ENCODE assay signal across 8 mouse cellular contexts in genomic region chr10:99678096-99678495, GRCm38 (mm10).
A peak's percentile ranks its signal among the peaks of the same experiment; 100 is the strongest.
DNase-seq lines count a peak whose midpoint lies in the region; ATAC-seq and TF ChIP-seq lines count a peak whose summit lies in the region.
"Had no signal": no experiment of that assay in that cellular context is flagged by ENCODE, and none has a peak within 500 bp of the region (broad histone marks: within the 10 kb centered on the region; RNA-seq: fewer than 3 reads in every experiment).

No protein-coding gene starts in this region.

- H3K9me3 ChIP-seq in midbrain, embryonic 16.5 days (replicated peaks; ENCODE audit: control insufficient read depth, low read length, poor library complexity, severe bottlenecking), result no peaks in the 10 kb centered on the region
- H3K9me3 ChIP-seq in midbrain, embryonic 13.5 days, result no peaks in the 10 kb centered on the region
- H3K9me3 ChIP-seq: stomach, embryonic 15.5 days had no signal

- H3K4me3 ChIP-seq in midbrain, embryonic 16.5 days (ENCODE audit: low read depth, low read length), result no peak overlapping the region
- H3K4me3 ChIP-seq in midbrain, embryonic 13.5 days (replicated peaks), result no peak overlapping the region
- H3K4me3 ChIP-seq in left cerebral cortex, adult 2 months, result peak overlapping the region; percentile 24
- H3K4me3 ChIP-seq: stomach, embryonic 15.5 days had no signal

- intact Hi-C loops in left cerebral cortex, adult 2 months (cut with DNase I), result loop anchor here (10.0 kb wide), 1 partner anchor 337 kb away; the partner anchor contains the start of gene Kitl

- H3K9ac ChIP-seq in midbrain, embryonic 16.5 days (ENCODE audit: low read depth, low read length), result no peak overlapping the region
- H3K9ac ChIP-seq in midbrain, embryonic 13.5 days (replicated peaks), result no peak overlapping the region
- H3K9ac ChIP-seq: stomach, embryonic 15.5 days had no signal

- H3K27me3 ChIP-seq in midbrain, embryonic 16.5 days (ENCODE audit: control insufficient read depth, insufficient read depth, low read depth, low read length), result no peaks in the 10 kb centered on the region
- no peaks in the 10 kb centered on the region for H3K27me3 ChIP-seq in midbrain, embryonic 13.5 days
- H3K27me3 ChIP-seq: stomach, embryonic 15.5 days had no signal

- 60% methylated on average over 9 of the region's 9 CpGs for WGBS in midbrain, embryonic 16.5 days
- 72% methylated on average over 9 of the region's 9 CpGs for WGBS in midbrain, embryonic 13.5 days

- TF ChIP-seq CTCF in left cerebral cortex, adult 2 months (IDR thresholded peaks at IDR 0.05), result no peak

- 0 out of 2 replicates have a peak overlapping the region, but pooled peaks have one; percentile 10 for H3K27ac ChIP-seq in midbrain, embryonic 16.5 days (ENCODE audit: low read length)
- no peak overlapping the region for H3K27ac ChIP-seq in midbrain, embryonic 13.5 days
- H3K27ac ChIP-seq in left cerebral cortex, adult 2 months, result peak overlapping the region; percentile 84
- H3K27ac ChIP-seq: stomach, embryonic 15.5 days had no signal

- H3K4me1 ChIP-seq in midbrain, embryonic 16.5 days (ENCODE audit: control insufficient read depth, insufficient read depth, low read length), result peaks cover 4% of the 10 kb centered on the region; the same call in 1 of the 2 replicates
- peaks cover 9% of the 10 kb centered on the region; the same call in 1 of the 2 replicates for H3K4me1 ChIP-seq in midbrain, embryonic 13.5 days (replicated peaks)
- H3K4me1 ChIP-seq: stomach, embryonic 15.5 days had no signal

- DNase-seq in frontal cortex, postnatal 25 days (ENCODE audit: low spot score in 2 of 2), result peak; percentile 4 to 27
- peak; percentile 24 to 39 for DNase-seq in left cerebral cortex, adult 2 months (ENCODE audit: extremely low spot score in 1 of 2, low spot score in 2 of 2)
- DNase-seq in urinary bladder, postnatal 14 days (ENCODE audit: low spot score), result no peak
- no peak for DNase-seq in urinary bladder, postnatal 10 days (ENCODE audit: low spot score)
- DNase-seq in ovary, postnatal 10 days (ENCODE audit: low spot score), result no peak

- H3K36me3 ChIP-seq in midbrain, embryonic 16.5 days (ENCODE audit: control insufficient read depth, insufficient read depth, low read length), result no peaks in the 10 kb centered on the region
- H3K36me3 ChIP-seq in midbrain, embryonic 13.5 days, result no peaks in the 10 kb centered on the region
- H3K36me3 ChIP-seq: stomach, embryonic 15.5 days had no signal

- H3K4me2 ChIP-seq in midbrain, embryonic 16.5 days (ENCODE audit: low read length), result no peak overlapping the region
- no peak overlapping the region for H3K4me2 ChIP-seq in midbrain, embryonic 13.5 days (replicated peaks)
- H3K4me2 ChIP-seq: stomach, embryonic 15.5 days had no signal

- ATAC-seq in midbrain, embryonic 16.5 days, result peak; percentile 58; the same call in 1 of the 2 replicates
- ATAC-seq in midbrain, embryonic 13.5 days, result no peak

Comparison
In these comparisons a context has a peak if more than half of its experiments do, and no peak if none do; other contexts are left out.
1. DNase-seq: peak in frontal cortex, postnatal 25 days (2 of 2) and left cerebral cortex, adult 2 months (2 of 2); none in urinary bladder, postnatal 14 days (single experiment), urinary bladder, postnatal 10 days (single experiment) and ovary, postnatal 10 days (single experiment).